Mouse (Mus musculus): ENCODE results near the gene Ctf1.
A peak's percentile ranks its signal among the peaks of the same experiment; 100 is the strongest.

DNA sequence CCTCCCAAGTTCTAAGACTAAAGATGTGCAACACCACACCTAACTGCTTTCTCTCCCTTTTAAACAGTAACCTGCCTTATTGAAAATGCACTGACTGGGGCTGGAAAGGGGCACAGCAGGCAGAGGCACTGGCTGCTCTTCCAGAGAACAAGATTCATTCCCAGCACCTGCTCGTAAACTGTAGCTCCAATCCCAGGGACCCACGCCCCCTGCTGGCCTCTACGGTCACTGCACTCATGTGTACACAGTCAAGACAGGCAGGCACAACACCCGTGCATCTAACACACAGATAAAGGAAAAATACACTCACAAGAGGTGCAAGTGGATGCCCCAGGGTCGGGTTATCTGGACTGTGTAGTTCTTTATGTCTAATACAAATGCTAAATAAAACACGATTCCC is 35.5 kb upstream of the Ctf1 start:
- TF ChIP-seq HCFC1 (IDR thresholded peaks at IDR 0.05; ENCODE audit: low read depth, low read length) (no peak), MAX (IDR thresholded peaks at IDR 0.05; ENCODE audit: low read length) (no peak), EP300 (IDR thresholded peaks at IDR 0.05; ENCODE audit: low read length) (no peak), E2F4 (IDR thresholded peaks at IDR 0.05; ENCODE audit: insufficient replicate concordance, low read depth, low read length) (no peak), CTCF (conservative IDR thresholded peaks at IDR 0.05 in 1 of 2, IDR thresholded peaks at IDR 0.05 in 1 of 2; ENCODE audit: low read depth in 2 of 2, low read length in 2 of 2) (peak; percentile 56 to 63), POLR2A (IDR thresholded peaks at IDR 0.05; ENCODE audit: low read depth, low read length) (no peak)

All from CH12.LX (cell line).